Mouse (Mus musculus) heart, postnatal 10 days (tissue): ENCODE results near the gene Kxd1. TPM values are rescaled to one million over a fixed set of nuclear protein-coding genes. Genes with fewer than 3 reads are reported as not detected.

Experiments
- DNase-seq, 2 experiments: peaks; one replicate each; pipeline ENCODE4 v3.0.0; 2021
- intact Hi-C: fragments of 180-260 bp; cut with DNase I; formaldehyde crosslinking; loops from one replicate; pipeline ENCODE4 v1.15.1; 2025
- total RNA-seq, 2 experiments: library from RNA; stranded (reverse); gene quantifications; 2 replicates each; pipeline ENCODE4 v1.2.3; 2021

Kxd1 gene
- total RNA-seq, 2 experiments from 2014 or later: 79.5 to 81.3 TPM

DNA sequence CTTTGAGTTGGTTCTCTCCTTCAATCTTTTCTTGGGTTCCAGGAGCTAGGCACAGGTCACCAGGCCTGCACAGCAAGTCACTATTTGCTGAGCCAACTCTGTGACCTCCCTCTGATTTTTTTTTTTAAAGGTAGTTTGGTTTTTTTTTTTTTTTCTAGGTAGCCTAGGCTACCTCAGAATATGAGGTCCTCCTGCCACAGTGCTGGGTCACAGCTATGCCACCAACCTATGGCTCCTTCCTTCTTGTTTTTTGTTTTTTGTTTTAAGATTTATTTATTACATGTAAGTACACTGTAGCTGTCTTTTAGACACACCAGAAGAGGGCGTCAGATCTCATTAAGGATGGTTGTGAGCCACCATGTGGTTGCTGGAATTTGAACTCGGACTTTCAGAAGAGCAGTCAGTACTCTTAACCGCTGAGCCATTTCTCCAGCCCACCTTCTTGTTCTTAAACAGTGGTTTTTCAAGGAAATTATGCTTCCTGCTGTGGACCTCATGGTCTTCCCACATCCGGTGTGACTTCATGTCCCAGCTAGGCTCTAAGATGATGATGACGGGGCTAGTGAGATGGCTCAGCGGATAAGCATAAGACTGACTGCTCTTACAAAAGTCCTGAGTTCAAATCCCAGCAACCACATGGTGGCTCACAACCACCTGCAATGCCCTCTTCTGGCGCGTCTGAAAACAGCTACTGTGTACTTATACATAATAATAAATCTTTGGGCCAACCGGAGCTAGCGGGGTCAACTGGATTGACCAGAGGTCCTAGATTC is 21.8 kb upstream of the Kxd1 start:
- intact Hi-C loops: no loop called here

DNA sequence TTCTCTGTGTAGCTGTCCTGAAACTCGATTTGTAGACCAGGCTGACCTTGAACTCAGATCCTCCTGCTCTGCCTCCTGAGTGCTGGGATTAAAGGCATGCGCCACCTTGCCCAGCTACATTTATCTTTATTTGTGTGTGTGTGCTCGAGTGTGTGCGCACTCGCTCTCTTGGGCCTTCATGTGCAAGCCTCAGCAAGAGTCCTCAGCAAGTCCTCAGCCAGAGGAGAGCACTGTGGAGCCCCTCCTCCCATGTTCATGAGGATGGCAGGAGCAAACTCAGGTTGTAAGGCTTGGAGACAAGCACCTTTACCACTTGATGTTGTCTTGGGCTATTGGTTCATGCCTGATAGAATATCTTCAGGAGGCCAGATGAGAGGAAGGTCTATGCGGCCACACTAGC is 20.0 kb upstream of the Kxd1 start:
- intact Hi-C loops: no loop called here
- DNase-seq: no peak

More for the DNA sequence above, 21.8 kb upstream of the Kxd1 start:
- DNase-seq: no peak

DNA sequence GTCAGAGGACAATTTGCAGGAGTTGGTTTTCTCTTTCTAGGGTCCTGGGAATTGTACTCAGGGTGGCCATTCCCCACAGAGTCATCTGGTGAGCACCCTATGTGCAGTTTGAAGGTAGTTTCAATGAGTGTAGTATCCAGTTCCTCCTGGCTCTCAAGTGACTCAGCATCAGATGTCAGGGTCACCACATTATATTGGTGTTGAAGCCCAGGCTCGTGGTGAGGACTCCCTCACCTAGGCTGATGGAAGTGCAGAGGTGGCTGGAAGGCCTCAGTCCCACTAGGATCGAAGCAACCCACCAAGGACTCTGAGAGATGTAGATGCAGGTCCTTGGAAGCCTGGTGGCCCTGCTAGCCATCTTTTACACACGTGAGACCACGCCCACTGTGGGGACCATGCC is 18.7 kb upstream of the Kxd1 start:
- intact Hi-C loops: no loop called here

DNA sequence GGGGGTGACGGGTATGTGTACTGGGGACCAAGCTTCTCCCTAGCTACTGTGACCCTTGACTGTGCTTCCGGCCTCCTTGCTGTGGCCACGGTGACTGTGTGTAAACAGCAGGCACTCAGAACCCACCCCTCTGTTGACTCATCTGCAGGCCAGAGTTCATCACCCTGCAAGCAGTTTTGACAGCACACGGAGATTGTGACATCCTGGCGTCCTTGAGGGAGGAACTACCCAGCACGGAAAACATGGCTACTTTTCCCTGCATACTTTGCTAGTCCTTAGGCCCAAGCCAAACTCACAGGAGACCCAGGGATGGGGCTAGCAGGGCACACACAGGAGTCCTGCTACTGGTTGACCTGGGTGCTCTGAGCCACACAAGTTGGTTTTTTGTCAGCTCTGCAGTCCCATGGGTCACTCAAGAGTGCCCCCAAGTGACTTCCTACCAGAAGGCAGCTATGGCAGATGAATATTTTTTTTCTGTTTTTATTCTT is 16.5 kb upstream of the Kxd1 start:
- peak; percentile 31 to 52 for DNase-seq
- intact Hi-C loops: no loop called here

More for the DNA sequence above, 18.7 kb upstream of the Kxd1 start:
- no peak for DNase-seq

DNA sequence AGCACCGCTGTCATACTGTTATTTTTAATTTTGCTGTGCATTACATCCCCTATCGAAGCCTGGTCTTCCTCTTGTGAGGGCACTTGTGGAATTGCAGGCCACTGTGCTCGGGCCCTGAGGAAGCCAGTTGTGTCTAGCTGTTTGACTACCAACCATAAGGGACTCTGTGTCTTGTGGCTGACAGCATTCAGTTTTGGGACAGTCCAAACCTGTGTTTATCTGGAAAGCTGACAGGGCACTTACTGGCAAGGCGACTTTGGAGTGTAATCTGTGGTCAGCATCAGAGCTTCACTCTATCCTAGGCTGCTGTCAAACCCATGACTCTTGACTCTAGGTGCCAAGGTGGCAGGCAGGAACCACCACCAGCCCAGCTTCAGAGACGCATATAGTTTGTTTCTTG is 13.3 kb upstream of the Kxd1 start:
- DNase-seq: no peak
- intact Hi-C loops: no loop called here

DNA sequence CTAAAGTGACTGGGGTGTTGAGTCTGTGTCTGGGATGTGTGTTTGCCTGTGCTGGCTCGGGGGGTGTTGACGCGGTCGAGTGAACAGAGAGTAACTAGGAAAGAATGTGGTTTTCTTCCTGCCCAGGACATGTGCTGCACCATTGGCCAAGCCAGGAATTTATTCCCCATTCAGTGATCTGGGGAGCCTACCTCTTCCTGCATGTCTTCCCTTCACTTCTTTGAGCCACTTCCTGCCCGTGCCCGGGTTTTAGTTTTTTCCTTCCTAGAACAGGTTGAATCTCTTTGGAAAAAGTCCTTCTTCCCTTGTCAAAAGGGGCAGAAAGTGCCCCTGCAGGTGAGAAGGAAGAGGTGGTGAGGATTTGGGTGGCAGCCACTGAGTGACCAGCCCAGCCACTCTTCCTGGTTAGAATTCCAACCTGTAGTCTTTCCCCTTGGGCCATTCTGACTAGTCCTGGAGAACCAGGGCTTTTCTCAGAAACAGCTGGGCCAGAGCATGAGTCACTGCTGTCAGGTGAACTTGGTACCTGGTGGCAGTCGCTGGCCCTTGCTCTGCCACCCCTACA is 12.8 kb upstream of the Kxd1 start:
- peak in 1 of 2 experiments; percentile 35 for DNase-seq
- intact Hi-C loops: no loop called here

DNA sequence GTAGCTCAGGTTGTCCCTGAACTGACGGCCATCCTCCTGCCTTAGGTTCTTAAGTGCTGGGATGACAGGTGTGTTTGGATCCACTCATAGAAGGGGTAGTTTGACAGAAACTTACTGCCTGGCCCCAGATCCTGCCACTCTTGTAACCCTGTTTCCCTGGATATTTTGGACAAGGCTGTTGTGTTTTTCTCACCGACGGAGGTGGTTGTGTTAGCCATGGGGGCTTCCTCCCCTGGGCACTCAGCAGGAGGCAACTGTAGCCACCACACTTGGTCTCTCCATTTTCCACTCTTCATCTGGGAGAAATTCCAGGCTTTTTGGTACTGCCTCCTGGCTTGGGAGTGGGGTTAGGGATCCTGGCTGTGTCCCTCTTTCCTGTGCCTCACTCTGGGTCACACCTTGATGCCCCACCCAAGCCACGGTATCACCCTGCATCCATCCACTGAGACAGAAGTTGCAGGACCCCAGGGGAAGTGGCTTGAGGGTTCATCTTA is 12.3 kb upstream of the Kxd1 start:
- no peak for DNase-seq
- intact Hi-C loops: no loop called here

DNA sequence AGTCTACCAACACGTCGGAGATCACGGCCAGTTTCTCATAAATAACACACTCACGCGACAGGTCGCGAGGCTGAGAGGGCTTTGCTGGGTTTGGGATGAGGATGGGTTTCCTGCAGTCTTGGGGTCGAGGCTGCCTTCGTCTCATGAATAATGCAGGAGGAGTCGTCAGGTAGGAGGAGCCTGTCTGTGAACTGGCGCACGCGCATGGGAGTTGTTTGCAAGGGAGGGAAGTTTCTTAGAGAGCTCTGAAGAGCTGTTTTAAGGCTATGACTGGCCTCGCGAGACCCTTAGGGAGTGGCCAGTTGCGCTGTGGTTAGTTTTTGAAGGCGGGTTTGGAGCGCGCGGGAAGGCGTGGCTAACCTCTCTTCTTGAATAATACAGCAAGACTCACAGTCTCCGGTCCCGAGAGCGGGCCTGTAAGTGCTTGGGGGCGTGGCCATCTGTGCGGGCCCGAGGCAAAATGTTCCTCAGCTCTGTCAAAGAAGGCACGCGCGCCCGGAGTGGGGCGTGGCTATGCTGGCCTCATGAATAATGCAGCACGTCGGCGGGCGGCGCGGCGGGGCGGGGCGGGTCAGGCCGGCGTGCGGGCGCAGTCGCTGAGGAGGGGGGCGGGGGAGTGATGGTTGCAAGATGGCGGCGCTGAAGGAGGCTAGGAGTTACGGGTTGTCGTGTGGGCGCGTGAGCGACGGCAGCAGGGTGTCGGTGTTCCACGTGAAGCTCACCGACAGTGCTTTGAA is 11.5 kb upstream of the Kxd1 start, which contains the start of gene Ell:
TSS of gene Ell (plus strand) at position 381 of the 737 bp plus-strand sequence.
- peak; percentile 99 to 100 for DNase-seq
- intact Hi-C loops: no loop called here

DNA sequence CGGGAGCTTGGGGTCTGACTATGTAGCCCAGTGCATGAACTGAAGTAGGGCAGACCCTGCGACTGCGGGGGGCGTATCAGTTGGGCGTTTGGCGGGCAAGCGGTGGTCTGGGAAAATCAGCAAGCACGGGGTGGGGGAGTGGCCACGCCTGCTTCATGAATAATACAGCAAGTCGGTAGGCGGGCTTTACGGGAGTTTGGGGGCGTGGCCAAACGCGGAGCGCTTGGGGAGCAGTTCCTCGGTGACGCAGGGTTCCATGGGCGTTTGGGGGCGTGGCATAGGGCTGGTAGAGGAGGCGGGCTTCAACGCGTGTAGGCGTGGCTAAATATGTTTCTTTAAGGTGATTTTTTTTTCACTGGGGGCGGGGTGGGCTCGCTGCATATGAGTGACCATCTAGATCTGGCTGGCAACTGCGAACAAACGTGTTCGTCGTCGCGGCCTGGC is 10.9 kb upstream of the Kxd1 start:
- intact Hi-C loops: no loop called here
- peak; percentile 99 to 100 for DNase-seq

DNA sequence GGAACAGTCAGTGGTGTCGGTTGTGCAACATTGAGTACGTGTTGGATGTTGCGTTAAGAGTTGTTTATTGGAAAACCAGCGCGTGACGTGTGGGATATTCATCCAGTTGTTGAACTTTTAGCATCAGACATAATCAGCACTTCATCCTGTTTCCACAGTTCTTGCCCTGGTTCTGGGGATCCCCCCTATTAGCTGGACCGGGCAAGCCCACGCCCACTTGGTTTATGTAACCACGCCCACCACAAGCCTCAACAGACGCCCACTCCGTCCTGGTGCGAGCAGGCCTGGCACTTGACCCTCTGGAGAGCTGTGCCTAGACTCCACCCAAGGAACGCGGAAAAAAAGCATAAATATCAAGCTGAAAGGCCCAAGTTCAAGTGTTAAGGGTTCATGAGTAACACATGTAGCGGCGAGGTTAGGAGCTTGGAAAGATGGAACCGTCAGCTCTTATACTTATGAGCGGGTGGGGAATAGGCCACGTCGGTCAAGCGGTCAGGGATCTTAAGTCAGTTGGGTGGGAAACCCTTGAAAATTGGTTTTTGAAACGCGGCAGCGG is 10.3 kb upstream of the Kxd1 start:
- intact Hi-C loops: no loop called here
- peak; percentile 61 to 77 for DNase-seq

DNA sequence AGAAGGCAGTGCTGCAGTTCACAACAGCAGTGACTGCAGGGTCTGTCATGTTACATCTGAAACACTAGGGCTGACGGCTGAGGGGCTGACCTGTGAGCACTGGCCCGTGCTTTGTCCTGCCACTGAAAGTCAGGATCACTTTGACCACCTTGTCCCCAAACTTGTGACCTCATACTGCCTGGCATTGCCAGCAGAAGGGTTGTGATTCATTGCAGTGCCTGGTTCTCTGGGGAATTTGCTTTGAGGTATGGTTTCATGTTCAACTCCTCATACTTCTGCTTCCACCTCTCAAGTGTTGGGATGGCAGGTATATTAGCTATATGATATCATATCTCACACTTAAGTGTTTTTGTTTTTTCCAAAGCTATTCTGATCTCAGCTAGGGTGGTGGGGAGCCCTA is 7.9 kb upstream of the Kxd1 start:
- intact Hi-C loops: no loop called here

DNA sequence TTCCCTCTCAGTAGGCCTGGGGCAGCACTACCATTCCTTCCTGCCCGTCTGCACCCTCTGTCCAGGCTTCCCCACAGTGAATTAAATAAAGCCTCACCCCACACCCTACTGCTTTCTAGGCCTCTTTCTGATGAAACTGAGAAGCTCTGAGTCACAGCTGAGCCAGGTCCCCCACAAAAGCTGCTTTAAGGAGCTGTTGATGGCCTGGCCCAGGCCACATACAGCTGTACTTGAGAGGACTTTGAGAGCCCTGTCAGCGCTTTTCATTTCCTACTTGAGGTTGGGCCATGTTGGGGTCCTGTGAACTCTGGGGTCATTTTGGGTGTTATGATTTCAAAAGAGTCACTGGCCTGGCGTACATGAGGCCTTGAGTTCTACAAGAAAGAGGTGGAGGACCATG is 7.5 kb upstream of the Kxd1 start:
- no peak for DNase-seq
- intact Hi-C loops: no loop called here

More for the DNA sequence above, 7.9 kb upstream of the Kxd1 start:
- no peak for DNase-seq

DNA sequence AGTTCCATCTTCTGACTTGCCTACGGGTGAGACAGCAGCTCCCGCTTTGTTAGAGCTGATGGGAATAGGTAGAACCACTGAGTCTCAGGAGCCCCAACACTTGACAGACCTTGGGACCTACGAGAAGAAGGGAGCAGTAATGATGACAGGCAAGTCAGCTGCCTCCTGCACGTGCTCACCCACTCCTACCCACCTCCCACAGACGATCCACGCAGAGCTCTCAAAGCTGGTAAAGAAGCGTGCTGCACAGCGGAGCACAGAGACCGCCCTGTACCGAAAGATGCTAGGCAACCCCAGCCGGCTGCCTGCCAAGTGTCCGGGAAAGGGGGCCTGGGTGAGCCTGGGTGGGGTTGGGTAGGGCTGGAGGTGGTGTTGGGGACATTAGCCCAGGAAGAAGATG is 6.5 kb upstream of the Kxd1 start:
- intact Hi-C loops: no loop called here
- no peak for DNase-seq

DNA sequence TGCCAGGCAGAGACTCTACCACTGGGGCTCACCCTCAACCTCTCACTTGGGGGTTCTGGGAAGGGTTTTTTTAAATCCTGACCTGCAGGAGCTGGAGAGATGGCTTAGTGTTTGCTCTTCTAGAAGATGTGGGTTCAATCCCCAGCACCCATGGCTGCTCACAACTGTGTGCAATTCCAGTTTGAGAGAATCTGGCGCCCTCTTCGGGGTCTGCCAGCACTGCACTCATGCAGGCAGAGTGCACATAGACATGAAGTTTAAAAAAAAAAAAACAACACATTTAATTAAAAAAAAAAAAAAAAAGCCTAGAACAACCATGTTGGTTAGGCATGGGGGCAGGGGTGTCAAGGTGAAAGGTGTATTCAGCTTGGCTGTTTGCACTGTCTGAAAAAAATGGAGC is 2.6 kb upstream of the Kxd1 start:
- intact Hi-C loops: no loop called here
- no peak for DNase-seq

DNA sequence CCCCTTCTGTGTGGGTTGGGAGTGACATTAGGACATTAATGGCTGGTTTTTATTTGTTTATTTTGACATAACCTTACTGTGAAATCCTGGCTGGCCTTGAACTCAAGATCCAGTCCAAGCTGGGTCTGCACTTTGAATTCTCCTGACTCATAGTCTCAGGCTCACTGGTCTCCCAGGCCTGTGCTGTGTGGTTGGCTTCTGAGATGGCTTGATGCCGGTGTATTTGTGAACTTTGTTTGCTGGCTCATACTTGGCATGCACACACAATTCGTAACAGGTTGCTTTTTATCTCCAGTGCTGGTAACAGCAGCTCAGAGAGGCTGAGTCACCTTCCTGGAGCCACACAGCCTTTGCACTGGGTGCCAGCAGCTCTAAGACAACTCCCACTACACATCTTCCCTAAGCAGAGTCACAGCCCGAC is 2.0 kb upstream of the Kxd1 start:
- intact Hi-C loops: no loop called here
- no peak for DNase-seq

DNA sequence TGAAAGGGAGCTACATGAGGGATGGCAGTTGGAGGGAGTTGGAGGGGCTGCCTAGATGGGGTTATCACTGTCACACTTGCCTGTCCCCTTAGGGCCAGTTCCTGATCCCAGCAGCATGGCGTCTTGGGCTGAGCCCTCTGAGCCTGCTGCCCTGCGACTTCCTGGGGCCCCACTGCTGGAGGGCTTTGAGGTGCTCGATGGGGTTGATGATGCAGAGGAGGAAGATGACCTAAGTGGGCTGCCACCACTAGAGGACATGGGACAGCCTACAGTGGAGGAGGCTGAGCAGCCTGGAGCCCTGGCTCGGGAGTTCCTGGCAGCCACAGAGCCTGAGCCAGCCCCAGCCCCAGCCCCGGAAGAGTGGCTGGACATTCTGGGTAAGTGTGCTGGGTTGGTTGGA is 1.5 kb upstream of the Kxd1 start:
- intact Hi-C loops: no loop called here
- no peak for DNase-seq

DNA sequence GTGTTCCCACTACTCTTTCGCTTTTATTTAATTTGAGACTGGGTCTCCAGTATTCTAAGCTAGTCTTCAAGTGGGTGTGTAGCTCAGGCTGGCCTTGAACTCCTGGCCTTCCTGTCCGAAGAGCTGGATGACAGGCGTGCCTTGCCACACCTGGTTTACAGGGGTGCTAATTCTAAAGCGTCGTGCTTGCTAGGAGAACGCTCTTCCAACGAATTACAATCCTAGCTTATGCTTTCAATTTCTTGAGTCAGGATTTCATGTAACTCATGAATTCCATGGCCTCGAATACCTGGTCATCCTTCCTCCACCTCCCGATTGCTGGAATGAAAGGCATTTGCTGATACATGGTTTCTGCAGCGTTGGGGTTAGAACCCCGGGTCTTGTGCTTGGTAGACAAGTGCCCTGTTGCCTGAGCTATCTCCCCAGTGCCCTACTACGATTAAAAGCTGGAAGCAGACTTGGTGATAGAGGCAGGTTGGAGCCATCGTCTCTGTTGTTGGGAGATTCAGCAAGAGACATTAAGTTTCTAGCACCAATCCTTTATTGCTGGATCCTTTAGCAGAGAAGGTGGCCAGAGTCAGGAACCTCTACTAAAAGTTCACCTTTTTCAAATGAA is 534 bp upstream of the Kxd1 start:
- intact Hi-C loops: no loop called here
- DNase-seq: no peak

DNA sequence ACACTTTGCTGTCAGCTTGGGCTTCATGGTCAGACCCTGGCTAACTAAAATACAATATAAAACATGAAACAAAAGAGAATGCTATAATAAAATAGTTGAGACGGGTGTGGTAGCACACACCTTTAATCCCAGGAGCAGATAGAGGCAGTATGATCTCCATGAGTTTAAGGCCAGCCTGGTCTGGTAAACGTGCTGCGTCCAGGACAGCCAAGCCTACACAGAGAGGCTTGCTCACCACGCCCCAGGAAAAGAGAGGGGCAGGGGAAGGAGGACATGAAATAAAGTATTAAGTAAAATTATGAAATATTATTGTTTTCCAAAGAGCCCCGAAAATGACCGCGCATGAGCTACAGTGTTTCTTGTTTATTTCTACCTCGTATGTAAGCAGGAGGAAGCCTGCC is 645 bp downstream of the Kxd1 start:
- intact Hi-C loops: no loop called here

DNA sequence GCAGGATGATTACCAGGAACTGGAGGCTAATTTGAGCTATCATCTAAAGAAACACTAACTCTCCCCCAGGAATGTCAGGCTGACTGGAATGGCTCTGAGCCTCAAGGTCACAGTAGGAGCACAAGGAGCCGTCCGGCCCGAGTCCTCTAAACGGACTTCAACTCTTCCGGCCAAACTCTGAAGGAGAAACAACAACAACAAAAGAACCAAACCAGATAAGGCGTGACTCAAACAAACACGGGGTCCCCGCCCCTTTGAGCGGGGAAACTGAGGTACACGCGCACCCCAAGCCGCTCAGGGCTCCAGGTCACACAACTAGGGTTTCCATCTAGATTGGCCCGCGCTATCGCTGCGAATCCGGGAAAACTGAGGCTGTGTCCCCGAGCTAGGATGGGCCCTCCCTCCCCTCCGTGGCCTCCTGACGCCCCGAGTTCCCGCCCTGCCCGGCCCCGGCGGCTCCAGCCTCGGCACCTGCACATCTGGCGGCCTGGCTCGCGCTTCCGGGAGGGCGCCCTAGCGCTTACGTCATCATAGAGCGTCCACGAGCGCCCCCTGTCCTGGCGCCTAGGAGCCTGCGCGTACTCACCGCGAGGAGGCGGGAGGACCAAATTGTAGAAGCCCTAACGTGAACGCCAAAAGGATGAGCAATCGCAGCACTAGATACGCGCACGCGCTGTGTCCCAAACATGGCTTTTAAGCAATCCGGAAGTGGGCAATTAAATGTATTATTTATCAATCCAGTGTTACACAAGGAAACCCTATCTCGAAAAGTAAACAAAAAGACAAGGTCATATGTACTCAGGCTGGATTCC is 5.0 kb downstream of the Kxd1 start:
- intact Hi-C loops: loop anchor here (5.0 kb wide), 1 partner anchor 65 kb away; no protein-coding TSS in a partner anchor

More for the DNA sequence above, 645 bp downstream of the Kxd1 start:
- no peak for DNase-seq

DNA sequence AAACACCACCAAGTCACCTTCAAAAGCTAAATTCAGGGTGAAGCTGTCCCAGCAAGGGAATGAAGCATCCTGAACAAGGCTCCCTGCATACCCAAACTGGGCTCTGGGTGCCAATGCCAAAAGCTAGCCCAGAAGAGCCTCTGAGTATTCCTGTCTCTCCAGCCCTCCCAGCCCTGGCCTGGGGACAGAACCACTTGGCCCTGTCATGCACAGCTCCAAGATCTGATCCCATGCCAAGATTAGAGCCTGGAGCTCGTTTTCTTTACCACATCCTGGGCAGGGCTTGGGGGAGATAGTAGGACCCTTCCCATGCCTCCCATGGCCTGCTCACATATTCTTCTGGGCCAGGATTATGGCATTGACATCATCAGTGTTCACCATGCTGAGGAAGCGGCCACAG is 8.2 kb downstream of the Kxd1 start:
- no peak for DNase-seq
- intact Hi-C loops: loop anchor here (5.0 kb wide), 1 partner anchor 68 kb away; no protein-coding TSS in a partner anchor

More for the DNA sequence above, 5.0 kb downstream of the Kxd1 start:
- DNase-seq: peak; percentile 97
